Mouse (Mus musculus) left cerebral cortex, postnatal 36 days (tissue): ENCODE measurements around the gene Srrm1. TPM values are rescaled to one million over a fixed set of nuclear protein-coding genes. Genes with fewer than 3 reads are reported as not detected.

ENCODE experiments used
- DNase-seq, 2 experiments: peaks; one replicate each; pipeline ENCODE4 v3.0.0; 2021 to 2022; ENCODE audit warnings: low spot score in 2 of 2, mixed read lengths in 1 of 2
- intact Hi-C: fragments of 180-260 bp; cut with DNase I; formaldehyde crosslinking; loops from one replicate; pipeline ENCODE4 v1.15.1; 2025
- total RNA-seq, 2 experiments: library from RNA; stranded (reverse); gene quantifications; 2 replicates each; pipeline ENCODE4 v1.2.3; 2021

Gene Srrm1
- total RNA-seq, 2 experiments from 2014 or later = 101 to 153 TPM

- intact Hi-C loops = no loop called here
These were observed 43.9 kb downstream of the Srrm1 start for GRCm38 (mm10) chr4:135309112-135309659.

GRCm38 (mm10) chr4:135306971-135307632 is 46.0 kb downstream of the Srrm1 start:
- DNase-seq = no peak
- intact Hi-C loops = no loop called here

More at GRCm38 (mm10) chr4:135309112-135309659, 43.9 kb downstream of the Srrm1 start:
- no peak for DNase-seq

GRCm38 (mm10) chr4:135306533-135306932 is 46.6 kb downstream of the Srrm1 start:
- intact Hi-C loops = no loop called here

GRCm38 (mm10) chr4:135302261-135302660 is 50.9 kb downstream of the Srrm1 start:
- intact Hi-C loops = no loop called here
- DNase-seq = no peak

More at GRCm38 (mm10) chr4:135306533-135306932, 46.6 kb downstream of the Srrm1 start:
- DNase-seq = no peak

GRCm38 (mm10) chr4:135301166-135301565 is 52.0 kb downstream of the Srrm1 start:
- intact Hi-C loops = no loop called here
- no peak for DNase-seq

GRCm38 (mm10) chr4:135300248-135301041 is 52.7 kb downstream of the Srrm1 start:
- intact Hi-C loops = no loop called here
- DNase-seq = no peak

- intact Hi-C loops = no loop called here
- no peak for DNase-seq
These were observed 54.4 kb downstream of the Srrm1 start for GRCm38 (mm10) chr4:135298680-135299079.

GRCm38 (mm10) chr4:135297931-135298546 is 55.1 kb downstream of the Srrm1 start:
- intact Hi-C loops = no loop called here
- peak; percentile 54 to 58 for DNase-seq

- no peak for DNase-seq
- intact Hi-C loops = no loop called here
These were observed 56.0 kb downstream of the Srrm1 start for GRCm38 (mm10) chr4:135297146-135297545.

- intact Hi-C loops = no loop called here
- DNase-seq = no peak
These were observed 56.6 kb downstream of the Srrm1 start for GRCm38 (mm10) chr4:135296565-135296964.

GRCm38 (mm10) chr4:135293813-135294212 is 59.3 kb downstream of the Srrm1 start:
- intact Hi-C loops = no loop called here

GRCm38 (mm10) chr4:135292477-135293089 is 60.5 kb downstream of the Srrm1 start:
- intact Hi-C loops = no loop called here
- DNase-seq = no peak

More at GRCm38 (mm10) chr4:135293813-135294212, 59.3 kb downstream of the Srrm1 start:
- no peak for DNase-seq

GRCm38 (mm10) chr4:135291841-135292240 is 61.3 kb downstream of the Srrm1 start:
- no peak for DNase-seq
- intact Hi-C loops = no loop called here

- intact Hi-C loops = no loop called here
- no peak for DNase-seq
These were observed 61.9 kb downstream of the Srrm1 start for GRCm38 (mm10) chr4:135291199-135291598.

- no peak for DNase-seq
- intact Hi-C loops = no loop called here
These were observed 65.1 kb downstream of the Srrm1 start for GRCm38 (mm10) chr4:135287975-135288374.

GRCm38 (mm10) chr4:135286833-135287395 is 66.2 kb downstream of the Srrm1 start:
- no peak for DNase-seq
- intact Hi-C loops = no loop called here

GRCm38 (mm10) chr4:135286033-135286622 is 67.0 kb downstream of the Srrm1 start:
- intact Hi-C loops = no loop called here
- no peak for DNase-seq

- intact Hi-C loops = no loop called here
- DNase-seq = no peak
These were observed 67.7 kb downstream of the Srrm1 start for GRCm38 (mm10) chr4:135285436-135285835.

- no peak for DNase-seq
- intact Hi-C loops = no loop called here
These were observed 69.2 kb downstream of the Srrm1 start for GRCm38 (mm10) chr4:135283875-135284274.
